Mouse (Mus musculus) retina, embryonic 14.5 days (tissue): ENCODE results near the gene Cisd3.
"Not testable (repeated sequence)": the region's sequence is repeated elsewhere in the genome, so short reads cannot be mapped to it uniquely, and the experiment has no call there.

ENCODE experiments used
- DNase-seq: peaks from one replicate; pipeline ENCODE4 v3.0.0-alpha.2; 2015; ENCODE audit warnings: low spot score

The Cisd3 gene

DNA sequence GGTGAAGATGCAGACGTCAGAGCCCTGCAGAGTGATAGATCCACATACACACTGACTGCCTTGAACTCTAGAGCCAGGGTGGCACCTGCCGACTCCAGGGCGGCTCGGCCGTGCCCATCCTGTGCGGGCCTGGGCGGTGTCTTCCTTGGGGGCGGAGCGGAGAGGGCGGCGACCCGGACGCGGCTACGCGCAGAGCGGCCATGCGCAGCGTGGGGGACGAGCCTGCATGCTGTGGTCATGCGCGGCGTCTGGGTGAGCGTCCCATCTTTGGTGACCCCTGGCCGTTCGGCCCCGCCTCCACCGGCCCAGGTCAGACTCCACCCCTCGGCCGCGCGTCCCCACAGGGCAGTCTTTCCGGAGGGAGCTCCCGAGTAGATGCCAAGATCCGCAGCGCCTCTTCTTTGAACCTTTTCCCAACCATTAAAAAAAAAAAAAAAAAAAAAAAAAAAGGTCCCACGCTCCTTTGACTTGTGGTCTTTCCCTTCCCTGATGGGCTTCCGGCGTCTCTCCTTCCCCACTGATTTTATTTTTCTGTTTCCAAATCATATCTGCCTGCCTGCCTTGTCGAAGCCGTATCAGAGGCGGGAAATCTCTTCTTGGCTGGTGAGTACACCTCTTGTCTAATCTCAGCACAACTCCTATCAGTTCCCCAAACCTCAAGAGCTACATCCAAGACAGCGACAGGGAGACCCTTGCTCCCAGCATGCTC lies at the start of gene Cisd3:
Gene Cisd3, plus strand, starts transcription at position 214 of the 709 bp plus-strand sequence.
- DNase-seq, result peak; percentile 83

- DNase-seq, result no peak
These were observed 44.0 kb upstream of the Cisd3 start for GRCm38 (mm10) chr11:97641668-97642067.

- DNase-seq, result no peak
These were observed 42.9 kb upstream of the Cisd3 start for GRCm38 (mm10) chr11:97642746-97643145.

DNA sequence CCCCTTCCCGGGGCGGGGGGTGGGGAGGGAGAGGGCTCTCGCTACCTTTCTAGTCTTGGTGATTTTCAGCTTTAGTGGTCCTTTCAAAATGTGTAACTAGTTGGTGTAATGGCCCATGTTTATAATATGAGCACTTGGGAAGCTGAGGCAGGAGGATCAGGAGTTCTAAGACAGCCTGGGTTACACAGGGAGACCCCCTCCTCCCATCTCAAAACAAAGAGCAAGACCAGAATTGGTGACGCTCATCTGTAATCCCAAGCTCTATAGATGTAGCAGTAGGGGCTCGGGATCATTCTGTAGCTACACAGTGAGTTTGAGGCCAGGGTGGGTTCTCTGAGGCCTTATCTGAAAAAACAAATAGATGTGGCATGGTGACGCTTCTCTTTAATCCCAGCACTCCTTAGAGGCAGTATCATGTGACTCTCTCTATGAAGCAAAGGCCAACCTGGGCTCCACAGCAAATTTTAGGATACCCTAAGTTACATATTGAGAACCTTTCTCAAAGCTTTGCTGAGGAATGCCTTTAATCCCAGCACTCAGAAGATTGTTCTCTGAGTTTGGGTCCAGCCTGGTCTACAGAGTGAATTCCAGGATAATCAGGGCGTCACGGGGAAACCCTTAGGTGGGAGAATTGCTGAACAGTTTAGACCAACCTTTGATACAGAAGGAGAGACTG lies 42.1 kb upstream of the Cisd3 start:
- no peak for DNase-seq

GRCm38 (mm10) chr11:97644834-97645233 lies 40.8 kb upstream of the Cisd3 start:
- DNase-seq, result peak; percentile 77

DNA sequence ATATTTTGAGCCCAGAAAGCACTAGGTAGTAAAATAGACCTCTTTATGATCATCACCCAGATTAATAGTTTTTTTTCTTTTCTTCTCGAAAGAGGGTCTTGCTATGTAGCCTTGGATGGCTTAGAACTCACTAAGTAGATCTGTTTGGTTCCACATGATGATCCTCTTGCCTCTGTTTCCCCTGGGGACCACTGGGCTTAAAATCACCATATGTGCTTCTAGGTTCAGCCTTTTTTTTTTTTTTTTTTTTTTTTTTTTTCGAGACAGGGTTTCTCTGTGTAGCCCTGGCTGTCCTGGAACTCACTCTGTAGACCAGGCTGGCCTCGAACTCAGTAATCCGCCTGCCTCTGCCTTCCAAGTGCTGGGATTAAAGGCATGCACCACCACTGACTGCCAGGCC lies 37.1 kb upstream of the Cisd3 start:
- not testable (repeated sequence) for DNase-seq

DNA sequence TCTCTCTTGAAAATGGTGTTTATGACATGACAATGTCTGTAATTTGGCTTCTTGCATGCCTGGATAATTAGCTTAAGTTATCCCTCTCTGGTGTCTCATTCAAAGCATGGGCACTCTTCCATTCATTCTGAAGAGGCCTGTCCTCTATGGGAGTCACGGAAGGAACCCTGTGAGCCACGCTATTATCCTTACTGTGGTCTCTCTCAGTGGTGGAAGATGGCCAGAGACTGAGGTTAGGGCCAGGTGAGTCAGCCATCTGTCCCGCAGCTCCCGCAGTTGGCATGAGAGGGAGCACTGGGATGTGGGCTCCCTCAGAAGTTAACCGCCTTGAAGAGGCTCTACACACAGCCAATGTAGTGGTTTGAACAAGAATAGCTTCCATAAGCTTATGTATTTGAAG lies 35.3 kb upstream of the Cisd3 start:
- no peak for DNase-seq

DNA sequence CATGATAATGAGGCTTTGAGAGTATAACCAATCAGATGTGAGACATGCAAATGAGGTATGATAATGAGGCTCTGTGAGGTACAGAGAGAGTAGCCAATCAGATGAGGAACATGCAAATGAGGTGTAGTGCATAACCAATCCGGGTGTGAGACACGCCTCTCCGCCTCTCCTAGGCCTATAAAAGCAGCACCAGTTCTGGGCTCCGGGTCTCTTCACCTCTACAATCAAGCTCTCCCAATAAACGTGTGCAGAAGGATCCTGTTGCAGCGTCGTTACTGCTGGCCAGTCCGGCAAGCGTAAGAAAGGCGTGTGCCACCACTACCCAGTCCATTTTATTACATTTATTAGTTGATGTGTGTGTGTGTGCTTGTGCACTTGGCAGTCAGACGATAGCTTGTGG lies 32.2 kb upstream of the Cisd3 start:
- DNase-seq, result not testable (repeated sequence)

DNA sequence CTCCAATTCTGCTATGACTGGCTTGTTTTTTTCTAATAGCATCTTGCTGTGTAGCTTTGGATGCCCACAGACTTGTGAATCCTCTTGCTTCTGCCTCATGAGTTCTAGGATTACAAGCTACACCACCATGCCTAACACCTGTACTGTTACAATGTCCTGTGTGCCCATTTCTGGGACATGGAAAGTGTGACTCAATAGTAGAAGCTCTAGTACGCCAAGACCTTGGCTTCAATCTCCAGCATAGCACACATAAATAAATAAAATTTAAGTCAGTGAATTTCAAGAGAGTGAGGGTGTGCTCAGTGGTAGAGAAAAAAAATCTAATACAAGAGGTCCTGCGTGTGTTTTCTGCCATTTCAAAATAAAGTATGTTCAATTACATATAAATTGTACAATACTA lies 31.4 kb upstream of the Cisd3 start:
- no peak for DNase-seq

DNA sequence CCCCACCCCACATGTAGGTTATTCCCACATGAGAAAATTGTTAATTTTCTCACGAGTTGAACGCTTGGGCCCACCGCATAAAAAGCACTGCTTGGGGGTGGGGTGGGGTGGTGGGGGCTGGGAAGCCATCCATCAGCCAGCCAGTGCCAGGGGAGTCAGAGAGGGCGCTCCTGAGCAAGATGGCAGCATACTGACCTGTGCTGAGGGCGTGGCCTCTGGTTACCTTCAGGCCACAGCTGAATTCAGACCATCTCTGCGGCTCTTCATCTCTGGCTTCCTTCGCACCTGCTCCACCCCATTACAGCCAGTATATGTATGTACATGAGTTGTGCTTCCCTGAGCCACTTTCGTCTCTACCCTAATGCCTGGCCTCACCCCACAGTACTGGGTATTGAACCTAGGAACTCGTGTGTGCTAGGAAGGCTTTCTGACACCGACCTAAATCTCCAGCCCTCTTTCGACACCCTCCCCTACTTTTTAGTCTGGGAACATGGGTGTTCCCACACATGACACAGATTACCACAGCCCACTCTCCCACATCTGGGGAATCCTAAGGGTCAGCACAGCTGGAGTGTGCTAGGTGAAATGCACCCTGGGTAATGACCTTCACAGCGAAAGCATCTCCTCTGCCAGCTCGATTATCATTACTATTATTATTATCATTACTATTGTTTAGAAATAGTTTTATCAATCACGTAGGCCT lies 29.2 kb upstream of the Cisd3 start:
- DNase-seq, result no peak

GRCm38 (mm10) chr11:97657184-97657945 lies 28.3 kb upstream of the Cisd3 start:
- DNase-seq, result no peak

DNA sequence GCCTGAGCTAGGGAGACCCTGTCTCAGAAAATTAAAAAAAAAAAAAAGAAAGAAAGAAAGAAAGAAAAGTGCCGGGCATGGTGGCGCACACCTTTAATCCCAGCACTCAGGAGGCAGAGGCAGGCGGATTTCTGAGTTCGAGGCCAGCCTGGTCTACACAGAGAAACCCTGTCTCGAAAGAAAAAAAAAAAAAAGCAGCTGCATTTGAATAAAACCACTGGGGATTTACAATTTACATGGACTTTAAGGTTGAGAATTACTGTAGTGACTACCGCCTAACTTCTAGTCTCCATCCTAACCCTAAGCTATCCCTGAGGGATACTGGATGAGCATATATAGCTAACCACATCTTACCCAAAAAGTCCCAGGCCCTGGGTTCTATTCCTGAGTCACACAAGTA lies 27.7 kb upstream of the Cisd3 start:
- DNase-seq, result not testable (repeated sequence)

- DNase-seq, result no peak
These were observed 26.8 kb upstream of the Cisd3 start for GRCm38 (mm10) chr11:97658751-97659266.

DNA sequence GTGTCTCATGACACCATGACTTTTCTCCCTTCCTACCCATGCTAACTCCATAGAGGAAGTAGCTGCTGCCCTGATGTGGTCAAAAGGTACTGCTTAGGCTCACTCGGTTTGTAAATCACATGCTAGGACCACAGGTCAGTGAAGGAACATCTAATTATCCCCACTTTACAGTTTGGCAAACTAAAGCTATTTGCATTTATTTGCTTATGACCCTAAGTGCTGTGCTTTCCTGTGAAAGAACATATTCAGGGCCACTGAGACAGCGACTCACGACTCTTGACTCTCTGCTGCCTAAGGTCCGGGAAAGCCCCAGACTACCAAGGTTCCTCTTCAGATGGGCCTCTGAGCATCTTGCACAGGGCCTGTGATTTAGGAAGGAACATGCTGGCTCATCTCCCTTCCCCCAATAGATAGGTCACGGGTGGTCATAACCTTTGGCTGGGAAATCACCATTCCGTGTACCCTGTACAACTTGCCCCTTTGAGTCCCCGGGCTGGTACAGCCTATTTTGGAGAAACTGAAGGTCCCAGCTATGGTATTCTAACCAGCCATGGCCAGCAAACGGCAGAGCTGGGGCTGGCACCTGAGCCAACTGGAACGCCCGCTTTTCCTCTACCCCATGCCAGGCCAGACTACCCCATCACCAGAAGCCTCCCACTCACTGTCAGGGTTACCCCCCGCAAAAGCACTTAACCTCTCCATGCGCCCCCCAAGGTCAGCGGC lies 26.2 kb upstream of the Cisd3 start:
- no peak for DNase-seq

- peak; percentile 80 for DNase-seq
These were observed 25.5 kb upstream of the Cisd3 start for GRCm38 (mm10) chr11:97659990-97660714.

DNA sequence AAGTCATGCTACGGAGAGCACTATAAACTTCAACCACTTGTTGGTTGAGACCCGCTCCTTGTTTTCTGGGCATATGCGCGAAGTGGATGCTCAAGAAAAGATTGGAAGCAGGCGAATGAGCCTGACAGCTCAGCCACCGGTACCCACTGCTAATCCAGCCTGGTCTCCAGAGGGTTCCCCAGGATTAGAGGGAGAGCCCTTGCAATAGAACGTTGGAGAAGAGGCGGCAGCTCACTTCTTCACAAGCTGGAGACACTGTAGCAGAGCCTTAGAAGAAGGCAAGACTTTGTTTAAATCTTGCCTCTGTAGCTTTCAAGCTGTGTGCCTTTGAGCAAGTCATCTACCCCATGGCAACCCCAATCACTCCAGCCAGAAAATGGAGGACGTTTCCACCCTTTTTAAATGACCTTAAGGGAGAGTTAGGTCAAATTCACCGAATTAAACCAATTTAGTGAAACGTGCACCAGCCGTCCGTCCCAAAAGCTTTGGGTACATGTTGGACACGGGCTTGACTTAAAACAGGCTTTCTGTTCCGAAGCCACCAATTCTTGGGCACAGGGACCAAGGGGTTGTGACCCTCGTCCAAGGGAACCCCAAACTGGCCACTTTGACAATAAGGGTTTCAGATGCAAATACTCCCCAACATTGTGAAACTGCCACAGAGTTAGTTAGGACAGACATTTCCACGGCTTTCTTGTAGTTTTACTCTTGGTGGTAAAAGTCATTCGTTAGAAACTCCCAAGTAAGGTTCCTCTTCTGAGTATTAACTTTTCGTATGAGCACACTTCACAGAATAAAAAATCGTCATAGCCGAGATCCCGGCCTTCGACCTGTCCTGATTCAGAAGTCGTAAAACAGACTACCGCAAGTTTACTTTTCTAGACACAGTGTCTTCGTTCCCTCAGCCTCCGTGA lies 24.6 kb upstream of the Cisd3 start:
- DNase-seq, result no peak

- no peak for DNase-seq
These were observed 23.9 kb upstream of the Cisd3 start for GRCm38 (mm10) chr11:97661648-97662133.

DNA sequence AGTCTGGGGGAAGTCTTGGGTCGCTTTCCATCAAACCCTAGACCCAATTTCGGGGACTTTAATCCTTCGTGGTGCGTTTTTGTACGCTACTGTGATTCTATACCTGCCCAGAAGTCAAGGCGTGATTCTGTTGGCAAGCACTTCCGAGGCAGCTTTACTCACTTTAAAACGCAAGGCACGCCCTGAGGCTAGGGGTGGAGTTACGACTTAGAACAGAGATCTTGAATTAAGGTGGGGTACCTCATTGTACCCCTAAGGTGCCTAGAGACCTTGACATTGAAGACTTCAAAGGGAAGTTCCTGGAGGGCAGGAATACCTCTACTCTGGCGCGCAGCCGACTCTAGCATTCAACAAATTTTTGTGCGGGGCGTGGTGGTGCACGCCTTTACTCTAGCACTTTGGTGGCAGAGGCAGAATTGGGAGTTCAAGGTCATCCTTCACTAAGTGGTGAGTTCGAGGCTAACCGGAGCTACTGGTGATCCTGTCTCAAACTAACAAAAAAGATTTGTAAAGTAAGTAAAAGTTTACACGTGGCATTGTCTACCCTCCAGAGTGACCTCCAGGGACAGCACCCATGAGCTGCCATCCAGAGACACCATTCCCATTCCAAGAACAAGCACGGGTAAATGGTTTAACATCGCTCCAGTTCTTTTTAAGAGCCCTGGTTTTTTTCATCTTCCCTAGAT lies 23.3 kb upstream of the Cisd3 start:
- DNase-seq, result no peak
